Mouse (Mus musculus): ENCODE measurements around the gene Cwf19l1.

- no peak for TF ChIP-seq CTCF (IDR thresholded peaks at IDR 0.05; ENCODE audit: borderline replicate concordance, control insufficient read depth, extremely low read depth, insufficient read depth, low read length, poor library complexity)
- no peak for TF ChIP-seq POLR2A (IDR thresholded peaks at IDR 0.05; ENCODE audit: control insufficient read depth, extremely low read depth, insufficient read depth, low read length, poor library complexity)
These were observed 58.7 kb downstream of the Cwf19l1 start for GRCm38 (mm10) chr19:44077024-44077423.
